Mouse (Mus musculus) small intestine, adult 2 months (tissue): Measurements from ENCODE around the gene Slc23a2. TPM values are rescaled to one million over a fixed set of nuclear protein-coding genes. Genes with fewer than 3 reads are reported as not detected.

ENCODE experiments used
- H3K27ac ChIP-seq: fragments of 200-500 bp; 2 replicates; pipeline ENCODE4 v1.5.1; 2012; ENCODE audit warnings: low read depth, low read length, control low read depth, inconsistent platforms; ENCODE audit not compliant: insufficient read depth
- H3K27me3 ChIP-seq: fragments of 200-500 bp; 2 replicates; pipeline ENCODE4 v1.6.1; 2012; ENCODE audit warnings: mild to moderate bottlenecking, moderate library complexity, low read length, inconsistent platforms; ENCODE audit not compliant: control insufficient read depth, insufficient read depth
- H3K36me3 ChIP-seq: fragments of 200-500 bp; 2 replicates; pipeline ENCODE4 v1.6.1; 2012; ENCODE audit warnings: mild to moderate bottlenecking, low read length, control low read depth, inconsistent platforms; ENCODE audit not compliant: control insufficient read depth, insufficient read depth
- H3K4me1 ChIP-seq: fragments of 200-500 bp; 2 replicates; pipeline ENCODE4 v1.6.1; 2012; ENCODE audit warnings: low read length, inconsistent platforms, mixed read lengths; ENCODE audit not compliant: control insufficient read depth, insufficient read depth, insufficient read length
- H3K4me3 ChIP-seq: fragments of 200-500 bp; 2 replicates; pipeline ENCODE4 v1.5.1; 2012; ENCODE audit warnings: low read depth, mild to moderate bottlenecking, control low read depth, inconsistent platforms, low read length, moderate library complexity
- CTCF ChIP-seq: fragments of 200-500 bp; IDR thresholded peaks from 2 replicates; pipeline ENCODE4 v1.5.1; 2012; ENCODE audit warnings: low read depth, mild to moderate bottlenecking, control low read depth, inconsistent platforms, low read length, moderate library complexity, mixed read lengths; ENCODE audit not compliant: insufficient replicate concordance, insufficient read length; ENCODE audit errors: extremely low read depth
- POLR2A ChIP-seq: fragments of 200-500 bp; IDR thresholded peaks from 2 replicates; pipeline ENCODE4 v1.6.1; 2012; ENCODE audit warnings: low read depth, mild to moderate bottlenecking, control low read depth, inconsistent platforms, low read length, moderate library complexity
- WGBS: fragments of 180-500 bp; shearing (Covaris S2); methylation state at CpG from one replicate; pipeline ENCODE4 v1.1.7; 2018; 5-methylcytosine and 5-hydroxymethylcytosine counted together
- polyA plus RNA-seq: library from polyadenylated mRNA; depleted of rRNA; stranded (reverse); fragments of >200 nt; gene quantifications from 2 replicates; pipeline ENCODE4 v1.2.3, GENCODE M21; 2012; rRNA removed

Slc23a2 gene
- polyA plus RNA-seq = 16.9 and 18.5 TPM in 2 replicates

- 2% methylated on average over 57 of the region's 68 CpGs for WGBS
- Histone ChIP-seq H3K27me3 (no peaks in the 10 kb centered on the region; the same call in 1 of the 2 replicates), H3K4me3 (peak within 1 kb of the TSS; percentile 77), H3K4me1 (peaks cover 4% of the 10 kb centered on the region; the same call in 1 of the 2 replicates), H3K27ac (peak within 1 kb of the TSS; percentile 66; the same call in 1 of the 2 replicates), H3K36me3 (peaks cover 3% of the 10 kb centered on the region)
- no peak; the same call in 1 of the 2 replicates for TF ChIP-seq POLR2A
- no peak for TF ChIP-seq CTCF
Measured at GRCm38 (mm10) chr2:132144971-132145691, at the start of gene Slc23a2. Gene Slc23a2, minus strand, starts transcription at chr2:132145108.

GRCm38 (mm10) chr2:132190602-132191161 is 45.8 kb upstream of the Slc23a2 start:
- Histone ChIP-seq H3K4me1 (no peaks in the 10 kb centered on the region), H3K36me3 (no peaks in the 10 kb centered on the region), H3K27me3 (no peaks in the 10 kb centered on the region), H3K27ac (no peak overlapping the region), H3K4me3 (no peak overlapping the region)
- 30% methylated on average over 3 of the region's 3 CpGs for WGBS
- no peak for TF ChIP-seq POLR2A
- no peak for TF ChIP-seq CTCF

GRCm38 (mm10) chr2:132183874-132184273 is 39.0 kb upstream of the Slc23a2 start:
- H3K27me3 ChIP-seq = no peaks in the 10 kb centered on the region
- no peaks in the 10 kb centered on the region for H3K4me1 ChIP-seq
- 77% methylated on average over 6 of the region's 6 CpGs for WGBS
- TF ChIP-seq POLR2A = no peak
- no peak for TF ChIP-seq CTCF
- H3K4me3 ChIP-seq = no peak overlapping the region
- H3K27ac ChIP-seq = no peak overlapping the region
- H3K36me3 ChIP-seq = no peaks in the 10 kb centered on the region

- Histone ChIP-seq H3K27ac (no peak overlapping the region), H3K4me1 (no peaks in the 10 kb centered on the region), H3K4me3 (no peak overlapping the region), H3K27me3 (no peaks in the 10 kb centered on the region), H3K36me3 (no peaks in the 10 kb centered on the region)
- TF ChIP-seq POLR2A (no peak), CTCF (no peak)
- 42% methylated on average over 1 of the region's 1 CpGs for WGBS
Measured at GRCm38 (mm10) chr2:132180463-132181205, 35.7 kb upstream of the Slc23a2 start.

GRCm38 (mm10) chr2:132179371-132179770 is 34.5 kb upstream of the Slc23a2 start:
- TF ChIP-seq CTCF = no peak
- TF ChIP-seq POLR2A = no peak
- H3K27ac ChIP-seq = no peak overlapping the region
- no peaks in the 10 kb centered on the region for H3K36me3 ChIP-seq
- H3K27me3 ChIP-seq = no peaks in the 10 kb centered on the region
- H3K4me3 ChIP-seq = no peak overlapping the region
- WGBS = 85% methylated on average over 7 of the region's 7 CpGs
- no peaks in the 10 kb centered on the region for H3K4me1 ChIP-seq

GRCm38 (mm10) chr2:132177406-132177805 is 32.5 kb upstream of the Slc23a2 start:
- Histone ChIP-seq H3K4me3 (no peak overlapping the region), H3K27ac (no peak overlapping the region), H3K36me3 (no peaks in the 10 kb centered on the region), H3K4me1 (peaks cover under 1% of the 10 kb centered on the region; the same call in 1 of the 2 replicates), H3K27me3 (no peaks in the 10 kb centered on the region)
- WGBS = 69% methylated on average over 9 of the region's 9 CpGs
- no peak for TF ChIP-seq CTCF
- no peak for TF ChIP-seq POLR2A

GRCm38 (mm10) chr2:132176289-132176848 is 31.5 kb upstream of the Slc23a2 start:
- Histone ChIP-seq H3K4me1 (peaks cover 2% of the 10 kb centered on the region; the same call in 1 of the 2 replicates), H3K36me3 (no peaks in the 10 kb centered on the region), H3K27ac (no peak overlapping the region), H3K4me3 (no peak overlapping the region), H3K27me3 (no peaks in the 10 kb centered on the region)
- no peak for TF ChIP-seq POLR2A
- TF ChIP-seq CTCF = no peak
- 72% methylated on average over 3 of the region's 3 CpGs for WGBS
